Mouse (Mus musculus) megakaryocyte, embryonic 14.5 days (primary cell): ENCODE data around the gene Scml4. TPM values are rescaled to one million over a fixed set of nuclear protein-coding genes. Genes with fewer than 3 reads are reported as not detected.

Source experiments
- H3K27me3 ChIP-seq: replicated peaks from 2 replicates; pipeline ENCODE3; 2012; ENCODE audit warnings: inconsistent platforms
- H3K36me3 ChIP-seq: replicated peaks from 2 replicates; pipeline ENCODE3; 2012; ENCODE audit warnings: low read length, inconsistent platforms, mixed read lengths
- H3K4me1 ChIP-seq: 2 replicates; pipeline ENCODE4 v1.6.1; 2012; ENCODE audit warnings: inconsistent platforms
- H3K4me3 ChIP-seq: replicated peaks from 2 replicates; pipeline ENCODE3; 2012; ENCODE audit warnings: moderate library complexity, mild to moderate bottlenecking, inconsistent platforms
- H3K9me3 ChIP-seq: 2 replicates; pipeline ENCODE4 v1.6.1; 2012; ENCODE audit warnings: inconsistent platforms
- FLI1 ChIP-seq: IDR thresholded peaks from 2 replicates; pipeline ENCODE4 v1.6.1; 2012; ENCODE audit warnings: low read length, inconsistent platforms, mixed read lengths
- GATA1 ChIP-seq: IDR thresholded peaks from 3 replicates; pipeline ENCODE4 v1.6.1; 2012; ENCODE audit warnings: mixed read lengths, low read length, inconsistent platforms, borderline replicate concordance
- polyA plus RNA-seq: library from polyadenylated mRNA; stranded (reverse); fragments of >175 nt; gene quantifications from 2 replicates; pipeline ENCODE4 v1.2.3, GENCODE M21; 2012; ENCODE audit warnings: low replicate concordance; ENCODE audit not compliant: insufficient read depth

The Scml4 gene
- polyA plus RNA-seq, 1 experiment = not detected

DNA sequence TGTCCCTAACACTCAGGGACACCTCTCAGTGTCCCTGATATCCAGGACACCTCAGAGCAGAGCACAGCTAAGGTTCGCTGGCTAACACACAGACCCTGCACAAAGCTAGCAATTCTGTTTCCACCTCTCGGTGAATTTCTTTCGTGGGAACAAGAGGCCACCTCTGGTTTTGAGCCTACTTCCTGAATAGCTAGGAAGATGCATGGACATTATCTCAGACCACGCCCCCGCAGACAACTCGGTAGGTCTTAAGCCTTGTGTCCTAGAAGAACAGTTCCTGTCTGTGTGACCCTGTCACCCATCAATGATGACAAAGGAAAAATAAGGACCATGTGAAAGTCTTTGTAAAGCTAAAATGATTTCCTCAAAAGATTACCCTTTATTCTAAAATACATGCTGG lies 54.0 kb downstream of the Scml4 start:
- Histone ChIP-seq H3K4me1 (peaks cover 17% of the 10 kb centered on the region), H3K27me3 (peaks cover 2% of the 10 kb centered on the region), H3K36me3 (no peaks in the 10 kb centered on the region), H3K4me3 (no peak overlapping the region), H3K9me3 (peaks cover 6% of the 10 kb centered on the region; the same call in 1 of the 2 replicates)
- TF ChIP-seq GATA1 (no peak), FLI1 (no peak)

DNA sequence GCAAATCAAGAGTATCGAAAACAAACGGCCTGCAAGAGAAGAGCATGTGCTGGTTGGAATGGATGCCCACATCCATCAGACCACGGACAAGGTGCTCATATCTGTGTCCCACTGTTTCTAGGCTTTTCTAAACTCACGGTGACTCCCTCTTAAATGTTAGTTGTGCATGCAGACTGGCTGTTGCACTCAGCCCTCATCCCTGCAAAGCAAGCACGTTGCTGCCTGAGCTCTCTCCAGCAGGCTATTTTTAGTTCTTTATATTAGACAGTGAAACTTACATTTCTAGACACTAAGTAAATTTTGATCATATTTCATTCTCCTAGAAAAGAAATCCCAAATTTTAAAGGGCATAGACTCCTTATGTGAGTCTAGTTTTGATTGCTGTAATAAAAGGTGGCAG lies 57.2 kb downstream of the Scml4 start:
- Histone ChIP-seq H3K9me3 (peaks cover 17% of the 10 kb centered on the region), H3K27me3 (peaks cover 4% of the 10 kb centered on the region), H3K36me3 (no peaks in the 10 kb centered on the region), H3K4me3 (no peak overlapping the region), H3K4me1 (peaks cover 15% of the 10 kb centered on the region)
- TF ChIP-seq FLI1 = no peak
- TF ChIP-seq GATA1 = no peak

DNA sequence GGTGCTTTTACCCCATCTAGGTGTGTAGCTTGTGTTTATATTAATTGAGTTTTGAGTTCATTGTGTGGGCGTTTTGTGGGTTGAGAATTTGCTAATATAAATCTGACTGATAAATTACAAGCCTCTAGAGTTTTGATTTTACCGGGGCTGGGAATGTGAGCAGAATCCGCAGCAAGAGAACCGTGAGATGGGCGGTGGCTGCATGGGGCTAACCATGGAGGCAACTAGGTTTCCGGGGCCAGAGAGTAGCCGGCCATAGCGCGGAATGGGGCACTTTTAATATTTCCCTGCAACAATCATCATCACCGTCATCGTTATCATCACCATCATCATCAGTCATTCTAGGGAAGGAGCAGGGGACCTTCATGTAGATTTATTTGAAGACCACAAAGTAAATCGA lies 59.6 kb downstream of the Scml4 start:
- Histone ChIP-seq H3K4me3 (no peak overlapping the region), H3K4me1 (peaks cover 1% of the 10 kb centered on the region), H3K36me3 (no peaks in the 10 kb centered on the region), H3K9me3 (peaks cover 34% of the 10 kb centered on the region), H3K27me3 (peaks cover 7% of the 10 kb centered on the region)
- TF ChIP-seq FLI1 = no peak
- TF ChIP-seq GATA1 = no peak

DNA sequence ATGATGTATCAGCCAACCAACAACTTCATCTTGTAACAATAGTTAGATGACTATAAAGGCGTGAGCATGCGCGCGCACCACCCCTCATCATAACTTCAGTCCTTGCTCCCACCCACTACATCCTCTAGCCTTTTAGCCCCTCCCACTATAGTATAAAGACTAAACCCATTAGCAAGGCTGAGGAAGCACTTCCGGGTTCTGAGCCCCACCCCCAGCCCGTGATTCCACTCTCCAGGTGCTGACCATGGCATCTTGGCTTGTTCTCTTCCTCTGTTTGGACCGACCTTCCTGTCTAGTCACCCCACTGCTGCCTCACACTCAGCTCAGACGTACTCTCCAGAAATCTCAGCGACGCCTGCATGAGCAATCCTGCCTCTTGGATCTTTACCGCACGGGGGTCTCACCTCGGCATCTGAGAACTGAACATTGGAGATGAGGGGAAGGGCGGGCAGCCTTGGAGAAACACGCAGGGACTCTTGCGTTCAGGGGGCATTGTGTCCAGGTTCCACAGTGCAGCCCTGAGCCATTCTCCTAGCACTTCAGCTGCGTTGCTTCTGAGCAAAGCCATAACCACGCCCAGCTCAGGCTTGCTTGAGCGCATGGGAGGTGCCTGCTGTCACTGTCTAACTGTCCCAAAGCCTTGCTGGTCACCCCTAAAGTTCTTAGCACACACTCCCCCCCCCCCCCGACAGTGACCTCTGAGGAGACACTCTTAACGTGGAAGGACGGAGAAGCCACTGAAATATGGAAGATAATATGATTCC lies 65.1 kb downstream of the Scml4 start:
- Histone ChIP-seq H3K4me3 (no peak overlapping the region), H3K36me3 (no peaks in the 10 kb centered on the region), H3K27me3 (peaks cover 11% of the 10 kb centered on the region), H3K4me1 (no peaks in the 10 kb centered on the region), H3K9me3 (peaks cover 26% of the 10 kb centered on the region)
- no peak for TF ChIP-seq GATA1
- TF ChIP-seq FLI1 = no peak

DNA sequence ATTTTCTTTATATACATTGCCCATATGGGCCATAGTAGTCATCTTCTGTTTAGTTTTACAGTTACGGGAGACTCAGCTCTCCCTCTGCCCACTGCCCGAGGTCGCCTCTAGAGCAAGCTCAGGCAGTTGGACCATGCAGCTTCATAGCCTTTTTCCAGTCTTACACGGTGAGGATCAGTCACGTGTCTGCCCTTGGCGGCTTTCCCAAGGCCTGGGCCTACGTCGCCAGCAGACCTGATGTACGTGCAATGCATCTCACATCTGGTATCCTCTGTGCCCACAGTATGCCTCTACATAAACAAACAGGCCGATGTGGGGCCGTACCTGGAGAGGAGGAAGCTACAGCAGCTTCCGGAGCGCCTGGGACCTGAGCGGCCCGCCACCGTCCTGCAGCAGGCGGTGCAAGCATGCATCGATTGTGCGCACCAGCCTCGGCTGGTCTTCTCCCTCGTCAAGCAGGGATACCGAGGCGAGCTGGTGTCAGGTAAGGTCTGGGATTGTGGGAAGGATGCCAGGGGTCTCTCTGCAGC lies 70.0 kb downstream of the Scml4 start:
- TF ChIP-seq FLI1 (no peak), GATA1 (no peak)
- Histone ChIP-seq H3K9me3 (no peaks in the 10 kb centered on the region), H3K36me3 (no peaks in the 10 kb centered on the region), H3K27me3 (peaks cover 22% of the 10 kb centered on the region), H3K4me3 (no peak overlapping the region), H3K4me1 (peaks cover 15% of the 10 kb centered on the region)

DNA sequence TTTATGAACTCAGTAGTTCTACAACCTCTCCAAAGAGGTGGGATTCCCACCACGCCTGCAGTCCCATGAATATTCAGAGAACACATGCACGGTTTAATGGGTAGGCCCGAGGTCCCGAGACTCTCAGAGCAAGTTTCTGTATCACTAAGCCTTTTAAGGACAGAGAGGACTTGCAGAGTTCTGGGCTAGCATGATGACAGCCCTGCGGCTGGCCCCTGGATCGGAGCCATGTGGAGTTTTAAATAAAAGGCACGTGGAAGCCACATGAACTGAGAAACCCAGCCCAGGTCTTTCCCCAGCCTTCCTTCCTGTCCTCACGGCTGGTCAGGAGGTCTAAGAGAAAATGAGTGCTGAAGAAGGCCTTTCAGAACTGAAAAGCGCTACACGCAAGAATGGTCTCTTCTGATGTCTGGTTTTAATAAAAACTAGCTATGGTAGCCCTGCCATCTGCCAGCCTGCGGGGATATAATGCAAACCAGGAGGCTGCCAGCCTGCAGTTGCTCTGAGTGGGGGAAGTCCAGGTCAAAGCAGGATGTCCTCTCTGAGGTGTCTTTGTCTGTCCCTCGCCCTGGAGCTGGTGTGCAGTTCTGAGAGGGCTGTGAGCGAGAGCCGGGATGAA lies 72.8 kb downstream of the Scml4 start:
- TF ChIP-seq FLI1 (no peak), GATA1 (no peak)
- no peaks in the 10 kb centered on the region for H3K36me3 ChIP-seq
- H3K4me3 ChIP-seq = no peak overlapping the region
- no peaks in the 10 kb centered on the region for H3K9me3 ChIP-seq
- H3K4me1 ChIP-seq = peaks cover 18% of the 10 kb centered on the region
- H3K27me3 ChIP-seq = peaks cover 28% of the 10 kb centered on the region

DNA sequence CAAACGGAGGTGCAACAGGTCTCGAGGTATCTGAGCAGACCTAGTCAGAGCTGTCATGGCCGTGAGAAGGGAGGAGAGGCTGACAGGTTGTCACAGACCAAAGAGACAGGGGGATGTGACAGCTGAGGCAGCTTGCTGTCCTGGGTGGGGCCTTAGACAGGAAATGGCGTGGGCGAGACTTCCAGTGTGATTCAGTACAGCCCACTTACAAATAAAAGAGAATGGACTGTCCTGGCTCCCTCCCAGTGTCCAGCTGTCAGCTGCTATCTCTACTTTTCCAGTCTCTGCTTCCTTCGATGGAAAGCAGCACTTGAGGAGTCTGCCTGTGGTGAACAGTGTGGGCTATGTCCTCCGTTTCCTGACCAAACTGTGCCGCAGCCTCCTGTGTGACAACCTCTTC lies 74.5 kb downstream of the Scml4 start:
- no peaks in the 10 kb centered on the region for H3K9me3 ChIP-seq
- no peak for TF ChIP-seq FLI1
- no peak for TF ChIP-seq GATA1
- H3K4me3 ChIP-seq = peak overlapping the region; percentile 14
- H3K27me3 ChIP-seq = peaks cover 33% of the 10 kb centered on the region
- H3K36me3 ChIP-seq = no peaks in the 10 kb centered on the region
- peaks cover 27% of the 10 kb centered on the region for H3K4me1 ChIP-seq

DNA sequence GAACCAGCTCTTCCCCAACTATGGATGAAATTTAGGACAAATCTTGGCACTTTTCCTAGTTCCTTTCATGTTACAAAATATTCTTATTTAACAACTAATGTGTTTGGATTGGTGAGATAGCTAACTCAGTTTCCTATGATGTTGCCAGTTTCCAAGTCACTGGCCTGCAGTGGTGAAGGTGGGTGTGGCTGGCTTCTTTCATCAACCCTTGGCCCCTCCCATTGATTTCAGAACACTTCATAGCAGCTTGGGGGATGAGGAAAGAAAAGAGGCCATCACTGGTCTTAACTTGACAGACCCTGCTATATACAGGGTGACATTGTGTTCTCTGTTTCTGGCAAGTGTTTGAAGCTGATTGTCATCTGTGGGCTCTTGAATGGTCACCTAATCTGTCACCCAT lies 76.0 kb downstream of the Scml4 start:
- Histone ChIP-seq H3K27me3 (peaks cover 35% of the 10 kb centered on the region), H3K4me1 (peaks cover 25% of the 10 kb centered on the region), H3K4me3 (no peak overlapping the region), H3K9me3 (no peaks in the 10 kb centered on the region), H3K36me3 (no peaks in the 10 kb centered on the region)
- no peak for TF ChIP-seq FLI1
- TF ChIP-seq GATA1 = no peak

DNA sequence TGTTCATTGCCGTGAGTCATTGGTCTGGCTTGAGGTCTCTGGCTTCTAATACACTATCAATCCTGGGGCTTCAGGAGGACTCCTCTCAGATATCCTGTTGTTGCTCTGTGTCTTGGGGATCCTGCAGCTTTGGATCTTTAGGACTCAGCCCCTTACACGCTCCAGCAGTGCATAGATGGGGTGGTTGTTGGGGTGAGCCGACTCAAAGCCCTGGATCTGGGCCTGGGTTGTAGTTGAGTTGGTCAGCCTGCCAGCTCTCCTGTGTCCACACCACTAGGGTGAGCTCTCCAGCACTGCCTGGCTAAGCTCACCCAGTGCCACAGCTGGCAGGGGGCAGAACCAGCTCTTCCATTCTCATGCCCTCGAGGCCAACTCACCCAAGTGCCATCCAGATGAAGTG lies 78.2 kb downstream of the Scml4 start:
- TF ChIP-seq GATA1 (no peak), FLI1 (no peak)
- Histone ChIP-seq H3K4me3 (no peak overlapping the region), H3K9me3 (no peaks in the 10 kb centered on the region), H3K27me3 (peaks cover 28% of the 10 kb centered on the region), H3K36me3 (no peaks in the 10 kb centered on the region), H3K4me1 (peaks cover 25% of the 10 kb centered on the region)

DNA sequence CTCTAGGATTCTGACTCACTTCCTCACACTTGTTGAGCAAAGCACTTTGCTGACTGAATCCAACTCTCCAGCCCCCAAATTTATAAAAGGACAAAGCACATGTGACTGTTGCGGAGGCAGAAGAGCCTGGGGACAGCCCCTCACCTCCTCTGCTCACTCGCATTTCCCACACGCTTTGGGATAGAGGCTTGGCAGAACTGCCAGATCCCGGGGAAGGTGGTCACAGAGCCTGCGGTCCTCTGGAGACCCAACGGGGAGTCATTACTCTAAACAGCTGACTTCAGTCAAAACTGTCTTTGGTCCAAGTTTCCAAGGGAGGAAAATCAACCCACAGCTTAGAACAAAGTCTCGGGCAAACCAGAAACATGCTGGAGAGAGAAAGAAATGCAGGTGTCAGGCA lies 79.5 kb downstream of the Scml4 start:
- H3K9me3 ChIP-seq = no peaks in the 10 kb centered on the region
- TF ChIP-seq GATA1 (no peak), FLI1 (no peak)
- no peak overlapping the region for H3K4me3 ChIP-seq
- H3K4me1 ChIP-seq = peaks cover 21% of the 10 kb centered on the region
- no peaks in the 10 kb centered on the region for H3K36me3 ChIP-seq
- peaks cover 23% of the 10 kb centered on the region for H3K27me3 ChIP-seq
